Mouse (Mus musculus) CH12.LX (cell line): ENCODE data around the gene Fstl4.

Experiments used
- CTCF ChIP-seq, 2 experiments: IDR thresholded peaks in 1 of 2; conservative IDR thresholded peaks in 1 of 2; 2 replicates each; pipeline ENCODE4 v1.5.1; 2011 to 2012; ENCODE audit warnings: low read depth in 2 of 2, low read length in 2 of 2, improper control_type of control experiment in 1 of 2, inconsistent platforms in 1 of 2, mild to moderate bottlenecking in 1 of 2, moderate library complexity in 1 of 2
- PAX5 ChIP-seq: IDR thresholded peaks from 2 replicates; pipeline ENCODE4 v1.6.1; 2012; ENCODE audit warnings: low read length, inconsistent platforms, mixed read lengths
- POLR2A ChIP-seq: IDR thresholded peaks from 2 replicates; pipeline ENCODE4 v1.6.1; 2011; ENCODE audit warnings: low read depth, mild to moderate bottlenecking, improper control_type of control experiment, low read length

GRCm38 (mm10) chr11:53098780-53099198 lies 334.4 kb downstream of the Fstl4 start:
- TF ChIP-seq CTCF (conservative IDR thresholded peaks at IDR 0.05 in 1 of 2, IDR thresholded peaks at IDR 0.05 in 1 of 2; ENCODE audit: low read depth in 2 of 2, low read length in 2 of 2) (no peak), PAX5 (no peak), POLR2A (no peak)
